Mouse (Mus musculus) cerebellum, adult 2 months (tissue): ENCODE results near the gene Eif2a. TPM values are rescaled to one million over a fixed set of nuclear protein-coding genes. Genes with fewer than 3 reads are reported as not detected.

Experiments
- DNase-seq, 2 experiments: peaks; one replicate each; pipeline ENCODE4 v3.0.0; 2021
- H3K27ac ChIP-seq: fragments of 200-500 bp; 2 replicates; pipeline ENCODE4 v1.5.1; 2012; ENCODE audit warnings: low read length, control low read depth, inconsistent platforms; ENCODE audit not compliant: insufficient read depth
- H3K27me3 ChIP-seq: fragments of 200-500 bp; 2 replicates; pipeline ENCODE4 v1.6.1; 2012; ENCODE audit warnings: inconsistent platforms, mild to moderate bottlenecking, low read length, moderate library complexity; ENCODE audit not compliant: control insufficient read depth, insufficient read depth
- H3K4me1 ChIP-seq: fragments of 200-500 bp; 2 replicates; pipeline ENCODE4 v1.6.1; 2011; ENCODE audit warnings: low read length; ENCODE audit not compliant: control insufficient read depth, insufficient read depth
- H3K4me3 ChIP-seq: fragments of 200-500 bp; replicated peaks from 2 replicates; pipeline ENCODE3; 2011; ENCODE audit warnings: mild to moderate bottlenecking, low read depth, low read length, control low read depth; ENCODE audit not compliant: insufficient read depth
- CTCF ChIP-seq: fragments of 200-500 bp; IDR thresholded peaks from 2 replicates; pipeline ENCODE4 v1.5.1; 2011; ENCODE audit warnings: low read depth, mild to moderate bottlenecking, control low read depth, low read length, moderate library complexity, borderline replicate concordance; ENCODE audit not compliant: insufficient read depth
- POLR2A ChIP-seq: fragments of 200-500 bp; IDR thresholded peaks from 2 replicates; pipeline ENCODE4 v1.6.1; 2011; ENCODE audit warnings: low read length, control low read depth, borderline replicate concordance; ENCODE audit not compliant: insufficient read depth
- WGBS: fragments of 180-500 bp; shearing (Covaris S2); methylation state at CpG from one replicate; pipeline ENCODE4 v1.1.7; 2018; 5-methylcytosine and 5-hydroxymethylcytosine counted together
- polyA plus RNA-seq: library from polyadenylated mRNA; depleted of rRNA; stranded (reverse); fragments of >200 nt; gene quantifications from 2 replicates; pipeline ENCODE4 v1.2.3, GENCODE M21; 2012

Gene Eif2a
- polyA plus RNA-seq, 1 experiment: 37.0 TPM

DNA sequence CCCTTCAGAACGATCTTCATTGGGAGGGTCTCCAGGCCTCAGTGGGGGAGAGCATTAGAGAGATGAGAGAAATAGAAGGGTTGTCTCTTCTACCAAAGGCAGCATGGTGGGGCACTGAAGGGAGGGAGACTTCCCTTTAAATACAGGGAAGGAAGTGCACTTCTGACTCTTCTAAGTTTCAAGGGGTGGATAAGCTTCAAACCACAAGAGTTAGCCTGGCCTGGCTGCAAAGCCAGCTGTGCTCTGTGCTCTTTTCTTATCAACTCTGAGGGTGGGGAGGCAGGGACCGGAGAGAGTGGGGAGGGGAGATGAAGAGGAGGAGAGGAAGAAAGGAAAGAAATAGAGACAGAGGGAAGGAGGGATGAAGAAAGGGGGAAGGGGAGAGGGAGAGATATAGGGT is 23.7 kb upstream of the Eif2a start:
- TF ChIP-seq CTCF (no peak), POLR2A (no peak)
- Histone ChIP-seq H3K4me3 (no peak overlapping the region), H3K27me3 (no peaks in the 10 kb centered on the region), H3K4me1 (no peaks in the 10 kb centered on the region), H3K27ac (no peak overlapping the region)
- DNase-seq: no peak
- 58% methylated on average over 2 of the region's 2 CpGs for WGBS

DNA sequence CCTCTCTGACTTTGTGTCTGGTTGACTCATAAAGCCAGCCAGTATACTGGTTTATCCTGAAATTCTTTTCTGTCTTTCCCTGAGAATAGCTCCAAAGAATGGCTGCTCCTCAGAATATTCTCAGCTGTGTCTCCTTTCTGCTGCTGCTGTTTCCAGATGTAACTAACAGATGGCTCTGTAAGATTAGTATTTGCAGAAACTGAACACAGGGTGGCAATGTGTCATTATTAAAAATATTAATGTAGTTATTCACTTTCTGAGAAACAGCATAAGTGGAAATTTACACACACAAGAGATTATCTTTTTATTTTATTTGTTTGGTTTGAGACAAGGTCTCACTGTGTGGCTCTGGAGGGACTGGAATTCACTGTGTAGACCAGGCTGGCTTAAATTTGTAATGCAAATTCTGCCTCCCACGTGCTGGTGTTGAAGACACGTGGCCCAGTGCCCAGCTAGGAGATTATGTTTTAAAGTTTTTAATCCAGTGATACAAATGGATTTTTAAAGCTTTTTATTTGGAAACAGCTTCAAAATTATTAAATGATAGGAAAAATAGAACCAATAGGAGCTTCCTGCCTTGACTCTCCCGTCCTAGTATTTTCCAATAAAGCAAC is 21.8 kb upstream of the Eif2a start:
- TF ChIP-seq CTCF (no peak), POLR2A (no peak)
- Histone ChIP-seq H3K4me1 (no peaks in the 10 kb centered on the region), H3K4me3 (no peak overlapping the region), H3K27me3 (no peaks in the 10 kb centered on the region), H3K27ac (no peak overlapping the region)
- 37% methylated on average over 3 of the region's 3 CpGs for WGBS
- DNase-seq: no peak

DNA sequence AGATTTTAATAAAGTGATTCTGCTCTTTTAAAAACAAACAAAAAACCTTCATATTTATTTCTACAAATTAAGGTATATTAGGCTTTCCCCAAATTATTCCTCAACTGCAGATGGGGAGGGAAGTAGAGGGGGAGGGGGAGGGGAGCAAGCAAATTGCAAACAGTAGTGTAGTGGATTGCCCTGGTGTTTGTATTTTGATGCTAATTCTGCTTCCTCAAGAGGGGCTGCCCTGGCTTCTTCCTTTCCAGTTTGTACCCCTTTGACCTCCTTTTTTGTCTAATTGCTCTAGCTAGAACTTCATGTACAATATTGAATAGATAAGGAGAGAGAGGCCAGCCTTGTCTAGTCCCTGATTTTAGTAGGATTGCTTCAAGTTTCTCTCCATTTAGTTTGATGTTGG is 20.9 kb upstream of the Eif2a start:
- no peak overlapping the region for H3K27ac ChIP-seq
- no peak for TF ChIP-seq POLR2A
- no peak for TF ChIP-seq CTCF
- no peaks in the 10 kb centered on the region for H3K27me3 ChIP-seq
- no peaks in the 10 kb centered on the region for H3K4me1 ChIP-seq
- H3K4me3 ChIP-seq: no peak overlapping the region
- DNase-seq: no peak

DNA sequence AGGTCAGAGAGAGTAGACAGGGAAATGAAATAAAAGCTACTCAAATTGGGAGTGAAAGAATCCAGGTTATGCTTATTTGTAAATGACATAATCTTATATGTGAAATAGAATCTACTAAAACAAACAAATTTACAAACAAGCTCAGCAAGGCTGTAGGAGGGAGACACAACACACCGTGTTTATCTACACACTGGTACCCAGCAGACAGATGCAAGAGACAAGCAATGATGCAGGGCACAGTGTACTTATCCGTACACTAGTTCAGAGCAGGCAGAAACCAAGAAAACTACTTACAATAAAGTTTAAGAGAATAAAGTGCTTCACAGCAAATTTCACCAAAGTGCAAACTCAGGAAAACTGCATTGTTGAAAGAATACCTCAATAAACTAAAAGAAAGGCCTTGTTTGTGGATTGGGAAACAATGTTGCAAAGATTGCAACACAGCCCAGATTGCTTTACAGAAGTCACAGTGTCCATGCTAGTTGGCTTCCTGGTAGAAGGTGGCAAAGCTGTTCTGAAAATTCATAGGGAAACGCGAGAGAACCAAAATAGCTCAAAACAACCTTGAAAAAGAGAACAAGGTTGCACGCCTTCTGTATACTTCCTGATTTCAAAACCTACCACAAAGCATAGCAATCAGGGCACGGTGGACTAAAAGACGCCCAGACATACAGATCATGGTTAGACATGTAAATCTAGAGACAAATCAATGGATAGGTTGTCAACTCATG is 17.4 kb upstream of the Eif2a start:
- 90% methylated on average over 7 of the region's 7 CpGs for WGBS
- TF ChIP-seq POLR2A (no peak), CTCF (no peak)
- Histone ChIP-seq H3K27me3 (no peaks in the 10 kb centered on the region), H3K4me3 (no peak overlapping the region), H3K4me1 (no peaks in the 10 kb centered on the region), H3K27ac (no peak overlapping the region)
- DNase-seq: no peak

DNA sequence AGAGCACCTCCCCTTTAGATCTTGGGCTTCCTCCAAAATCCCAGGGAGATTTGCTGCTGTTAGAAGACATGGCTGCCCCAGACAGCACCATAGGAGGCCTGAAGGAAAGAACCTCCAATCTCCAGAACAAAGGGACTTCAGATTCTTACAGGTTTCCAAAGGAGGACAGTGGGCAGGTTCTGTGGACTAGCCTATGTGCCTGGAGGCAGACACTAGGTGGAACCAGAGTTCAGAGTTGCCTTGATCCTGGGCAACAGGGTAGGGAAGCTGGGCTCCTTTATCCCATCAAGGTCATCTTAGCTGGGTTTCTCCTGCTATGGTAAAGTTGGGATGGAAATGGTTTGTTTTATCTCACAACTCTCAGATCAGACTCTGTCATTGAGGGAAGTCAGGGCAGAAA is 14.0 kb upstream of the Eif2a start:
- Histone ChIP-seq H3K4me1 (no peaks in the 10 kb centered on the region), H3K27ac (no peak overlapping the region), H3K27me3 (no peaks in the 10 kb centered on the region), H3K4me3 (no peak overlapping the region)
- no peak for DNase-seq
- TF ChIP-seq POLR2A (no peak), CTCF (no peak)

DNA sequence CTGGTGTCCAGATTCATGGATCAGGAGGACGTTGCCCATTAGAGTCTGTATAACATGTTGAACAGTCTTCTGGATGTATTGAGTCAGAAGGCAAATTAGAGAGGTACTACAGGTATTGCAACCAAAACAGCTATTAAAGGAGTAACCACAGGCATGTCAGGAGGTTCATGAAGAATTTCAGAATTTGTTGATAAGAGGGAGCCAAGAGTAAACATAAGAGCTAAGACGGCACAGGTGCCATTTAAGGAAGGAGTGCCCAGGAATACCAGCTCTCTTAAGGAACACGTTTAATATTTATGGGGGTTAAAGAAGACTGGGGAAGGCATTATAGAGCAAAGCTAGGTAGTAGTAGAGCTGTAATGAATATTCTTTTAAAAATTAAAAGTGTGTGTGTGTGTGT is 12.9 kb upstream of the Eif2a start:
- 75% methylated on average over 3 of the region's 3 CpGs for WGBS
- no peak for DNase-seq
- no peak overlapping the region for H3K27ac ChIP-seq
- H3K4me1 ChIP-seq: no peaks in the 10 kb centered on the region
- H3K27me3 ChIP-seq: no peaks in the 10 kb centered on the region
- TF ChIP-seq POLR2A (no peak), CTCF (no peak)
- H3K4me3 ChIP-seq: no peak overlapping the region

DNA sequence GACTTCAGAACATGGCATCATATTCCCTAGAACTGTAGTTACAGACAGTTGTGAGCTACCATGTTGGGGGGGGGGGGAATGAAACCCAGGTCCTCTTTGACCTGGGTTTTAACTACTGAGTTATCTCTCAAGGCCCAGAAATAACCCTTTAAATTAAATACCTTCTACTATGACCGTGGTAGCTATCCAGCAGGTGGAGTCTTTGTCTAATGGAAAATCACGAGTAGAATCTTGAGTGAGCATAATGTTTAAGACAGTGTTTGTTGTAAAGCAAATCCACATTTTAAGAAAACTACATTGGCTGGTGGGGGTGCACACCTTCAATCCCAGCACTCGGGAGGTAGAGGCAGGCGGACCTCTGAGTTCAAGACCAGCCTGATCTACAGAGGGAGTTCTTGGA is 12.1 kb upstream of the Eif2a start:
- no peak overlapping the region for H3K4me3 ChIP-seq
- TF ChIP-seq CTCF (no peak), POLR2A (no peak)
- no peaks in the 10 kb centered on the region for H3K4me1 ChIP-seq
- no peak for DNase-seq
- WGBS: 86% methylated on average over 4 of the region's 4 CpGs
- H3K27ac ChIP-seq: no peak overlapping the region
- no peaks in the 10 kb centered on the region for H3K27me3 ChIP-seq

DNA sequence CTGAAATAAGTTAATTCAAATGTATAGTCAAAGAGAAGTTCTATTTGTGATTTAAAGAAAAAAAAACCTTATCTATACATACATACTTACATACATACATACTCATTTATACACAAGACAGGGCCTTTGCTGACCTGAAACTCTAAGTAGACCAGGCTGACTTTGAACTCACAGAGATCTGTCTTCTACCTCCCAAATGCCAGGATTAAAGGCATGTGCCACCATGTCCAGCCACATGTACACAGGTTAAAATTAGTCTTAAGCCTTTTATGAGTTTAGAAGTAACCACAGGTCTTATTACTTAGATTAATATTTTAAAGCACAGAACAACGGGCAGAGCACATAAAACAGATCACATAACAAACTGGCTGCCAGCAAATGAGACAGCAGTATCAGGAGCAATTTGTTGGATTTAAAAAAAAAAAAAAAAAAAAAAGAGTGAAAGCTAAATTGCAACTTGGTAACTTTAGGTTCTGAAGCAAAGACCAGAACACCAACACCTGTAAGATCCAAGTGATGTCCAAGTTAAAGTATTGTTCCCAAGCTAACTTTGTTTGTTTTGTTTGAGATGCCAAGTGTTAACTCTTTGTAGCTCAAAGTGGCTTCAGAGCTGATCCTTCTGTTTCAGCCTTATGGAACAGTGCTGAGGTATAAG is 9.5 kb upstream of the Eif2a start:
- TF ChIP-seq POLR2A (no peak), CTCF (no peak)
- Histone ChIP-seq H3K4me1 (no peaks in the 10 kb centered on the region), H3K27me3 (no peaks in the 10 kb centered on the region), H3K4me3 (no peak overlapping the region), H3K27ac (no peak overlapping the region)
- WGBS: 84% methylated on average over 1 of the region's 1 CpGs
- DNase-seq: no peak
